Mouse (Mus musculus) CH12.LX (cell line): Measurements from ENCODE around the gene Trip12. TPM values are rescaled to one million over a fixed set of nuclear protein-coding genes. Genes with fewer than 3 reads are reported as not detected.

Experiments used
- DNase-seq: peaks from one replicate; pipeline ENCODE4 v3.0.0-alpha.2; 2013; ENCODE audit errors: extremely low read depth
- H3K27ac ChIP-seq: 2 replicates; pipeline ENCODE4 v1.5.1; 2012; ENCODE audit warnings: low read depth, mild to moderate bottlenecking, control low read depth, moderate library complexity; ENCODE audit not compliant: insufficient read depth
- H3K27me3 ChIP-seq: replicated peaks from 2 replicates; pipeline ENCODE3; 2012; ENCODE audit warnings: inconsistent platforms
- H3K36me3 ChIP-seq, 2 experiments: replicated peaks in 1 of 2; 2 replicates each; pipeline versions ENCODE3 to v1.6.1; 2012; ENCODE audit warnings: inconsistent platforms in 1 of 2, low read length in 1 of 2, mild to moderate bottlenecking in 1 of 2, mixed read lengths in 1 of 2, moderate library complexity in 1 of 2; ENCODE audit not compliant: control insufficient read depth in 1 of 2, insufficient read depth in 1 of 2
- H3K4me1 ChIP-seq, 2 experiments: 2 replicates each; pipeline ENCODE4 v1.6.1; 2012; ENCODE audit warnings: inconsistent platforms in 1 of 2, moderate library complexity in 1 of 2; ENCODE audit not compliant: insufficient read depth in 2 of 2, control insufficient read depth in 1 of 2
- H3K4me2 ChIP-seq: 2 replicates; pipeline ENCODE4 v1.6.1; 2012; ENCODE audit warnings: low read depth, mild to moderate bottlenecking, control low read depth; ENCODE audit not compliant: poor library complexity, insufficient read depth, severe bottlenecking
- H3K4me3 ChIP-seq, 3 experiments: fragments of 150-350 bp in 1 of 3; sonication (generic) in 1 of 3; replicated peaks in 1 of 3; 2 replicates each; pipeline versions ENCODE3 to v1.5.1; 2011 to 2012; ENCODE audit warnings: low read depth in 2 of 3, low read length in 2 of 3, mild to moderate bottlenecking in 2 of 3, moderate library complexity in 2 of 3, control low read depth in 1 of 3, improper control_type of control experiment in 1 of 3, inconsistent platforms in 1 of 3, mixed read lengths in 1 of 3; ENCODE audit not compliant: poor library complexity in 1 of 3
- H3K79me2 ChIP-seq: replicated peaks from 2 replicates; pipeline ENCODE4 v1.6.1; 2012; ENCODE audit warnings: mild to moderate bottlenecking, moderate library complexity; ENCODE audit not compliant: control insufficient read depth, poor library complexity, insufficient read depth, severe bottlenecking; ENCODE audit errors: extremely low read depth
- H3K9ac ChIP-seq: 2 replicates; pipeline ENCODE4 v1.6.1; 2012; ENCODE audit warnings: low read depth, mild to moderate bottlenecking, control low read depth, moderate library complexity; ENCODE audit not compliant: insufficient read depth
- H3K9me3 ChIP-seq: replicated peaks from 2 replicates; pipeline ENCODE3; 2012; ENCODE audit warnings: low read length, inconsistent platforms, mixed read lengths
- BHLHE40 ChIP-seq: IDR thresholded peaks from 2 replicates; pipeline ENCODE4 v1.6.1; 2011; ENCODE audit warnings: mild to moderate bottlenecking, low read depth, low read length, improper control_type of control experiment
- CHD1 ChIP-seq: IDR thresholded peaks from 2 replicates; pipeline ENCODE4 v1.6.1; 2012; ENCODE audit warnings: low read depth, low read length, improper control_type of control experiment, inconsistent platforms
- CHD2 ChIP-seq: IDR thresholded peaks from 2 replicates; pipeline ENCODE4 v1.6.1; 2011; ENCODE audit warnings: low read length, improper control_type of control experiment
- E2F4 ChIP-seq: IDR thresholded peaks from 2 replicates; pipeline ENCODE4 v1.6.1; 2011; ENCODE audit warnings: low read depth, low read length, improper control_type of control experiment; ENCODE audit not compliant: insufficient replicate concordance
- EP300 ChIP-seq: IDR thresholded peaks from 2 replicates; pipeline ENCODE4 v1.6.1; 2011; ENCODE audit warnings: low read length, improper control_type of control experiment
- GABPA ChIP-seq: IDR thresholded peaks from 2 replicates; pipeline ENCODE4 v1.6.1; 2012; ENCODE audit warnings: low read depth, low read length, improper control_type of control experiment, inconsistent platforms; ENCODE audit not compliant: insufficient replicate concordance
- HCFC1 ChIP-seq: IDR thresholded peaks from 2 replicates; pipeline ENCODE4 v1.6.1; 2012; ENCODE audit warnings: low read depth, mild to moderate bottlenecking, inconsistent platforms, low read length, improper control_type of control experiment
- IRF4 ChIP-seq: IDR thresholded peaks from 2 replicates; pipeline ENCODE4 v1.6.1; 2014; ENCODE audit warnings: low read depth, mild to moderate bottlenecking, inconsistent platforms, low read length, improper control_type of control experiment
- KAT2A ChIP-seq: IDR thresholded peaks from 2 replicates; pipeline ENCODE4 v1.6.1; 2012; ENCODE audit warnings: low read length, improper control_type of control experiment, inconsistent platforms; ENCODE audit not compliant: insufficient replicate concordance
- MAFK ChIP-seq: IDR thresholded peaks from 2 replicates; pipeline ENCODE4 v1.6.1; 2011; ENCODE audit warnings: low read length, improper control_type of control experiment; ENCODE audit not compliant: insufficient replicate concordance
- MAZ ChIP-seq: IDR thresholded peaks from 2 replicates; pipeline ENCODE4 v1.6.1; 2012; ENCODE audit warnings: low read depth, mild to moderate bottlenecking, inconsistent platforms, low read length, improper control_type of control experiment, moderate library complexity
- MEF2A ChIP-seq: IDR thresholded peaks from 2 replicates; pipeline ENCODE4 v1.6.1; 2014; ENCODE audit warnings: low read depth, mild to moderate bottlenecking, inconsistent platforms, low read length, improper control_type of control experiment, borderline replicate concordance
- MYC ChIP-seq: IDR thresholded peaks from 2 replicates; pipeline ENCODE4 v1.6.1; 2011; ENCODE audit warnings: low read depth, mild to moderate bottlenecking, improper control_type of control experiment, low read length
- NRF1 ChIP-seq: IDR thresholded peaks from 2 replicates; pipeline ENCODE4 v1.6.1; 2014; ENCODE audit warnings: low read depth, mild to moderate bottlenecking, inconsistent platforms, low read length, improper control_type of control experiment, moderate library complexity
- PAX5 ChIP-seq: IDR thresholded peaks from 2 replicates; pipeline ENCODE4 v1.6.1; 2012; ENCODE audit warnings: low read length, inconsistent platforms, mixed read lengths
- POLR2AphosphoS2 ChIP-seq: IDR thresholded peaks from 2 replicates; pipeline ENCODE4 v1.6.1; 2011; ENCODE audit warnings: low read depth, low read length, improper control_type of control experiment
- RAD21 ChIP-seq: IDR thresholded peaks from 2 replicates; pipeline ENCODE4 v1.6.1; 2011; ENCODE audit warnings: low read depth, mild to moderate bottlenecking, low read length, improper control_type of control experiment, moderate library complexity
- SIN3A ChIP-seq: IDR thresholded peaks from 2 replicates; pipeline ENCODE4 v1.6.1; 2012; ENCODE audit warnings: low read length, improper control_type of control experiment, inconsistent platforms
- TBP ChIP-seq: conservative IDR thresholded peaks from 2 replicates; pipeline ENCODE4 v1.6.1; 2011; ENCODE audit warnings: low read depth, low read length, improper control_type of control experiment
- TCF12 ChIP-seq: IDR thresholded peaks from 2 replicates; pipeline ENCODE4 v1.6.1; 2014; ENCODE audit warnings: low read depth, mild to moderate bottlenecking, inconsistent platforms, low read length, improper control_type of control experiment
- USF2 ChIP-seq: conservative IDR thresholded peaks from 2 replicates; pipeline ENCODE4 v1.6.1; 2011; ENCODE audit warnings: low read depth, low read length, improper control_type of control experiment
- ZKSCAN1 ChIP-seq: IDR thresholded peaks from 2 replicates; pipeline ENCODE4 v1.6.1; 2012; ENCODE audit warnings: low read depth, inconsistent platforms, low read length, improper control_type of control experiment, borderline replicate concordance
- ZMIZ1 ChIP-seq: IDR thresholded peaks from 2 replicates; pipeline ENCODE4 v1.6.1; 2012; ENCODE audit warnings: low read depth, mild to moderate bottlenecking, inconsistent platforms, low read length, improper control_type of control experiment
- ZNF384 ChIP-seq: IDR thresholded peaks from 2 replicates; pipeline ENCODE4 v1.6.1; 2012; ENCODE audit warnings: low read depth, low read length, improper control_type of control experiment, inconsistent platforms
- dilution Hi-C: fragments of 300-500 bp; cut with MboI; formaldehyde crosslinking; loops from 2 replicates; pipeline ENCODE4 v1.14.3; 2020; ENCODE audit warnings: low sequenced_read_pairs; ENCODE audit not compliant: extremely low pct_unique_long_range_greater_than_20kb, extremely low pct_ligation_motif_present
- in situ Hi-C: fragments of 300-500 bp; cut with MboI; formaldehyde crosslinking; loops from 3 replicates; pipeline ENCODE4 v1.14.3; 2019; ENCODE audit warnings: low sequenced_read_pairs, low pct_ligation_motif_present, low pct_unique_long_range_greater_than_20kb, mixed read lengths
- polyA plus RNA-seq: library from polyadenylated mRNA; unstranded; fragments of >175 nt; gene quantifications from 2 replicates; pipeline ENCODE4 v1.2.1, GENCODE M21; 2012; ENCODE audit warnings: low read depth; ENCODE audit not compliant: insufficient read length
- total RNA-seq, 2 experiments: library from RNA; depleted of rRNA; stranded (reverse); fragments of 300-350 nt in 1 of 2; fragments of >200 nt in 1 of 2; gene quantifications; 2 replicates each; pipeline ENCODE4 v1.2.3; 2012 to 2014

The Trip12 gene
- total and polyA plus RNA-seq, 3 experiments: 75.6 to 93.8 (median 90.2) TPM

DNA sequence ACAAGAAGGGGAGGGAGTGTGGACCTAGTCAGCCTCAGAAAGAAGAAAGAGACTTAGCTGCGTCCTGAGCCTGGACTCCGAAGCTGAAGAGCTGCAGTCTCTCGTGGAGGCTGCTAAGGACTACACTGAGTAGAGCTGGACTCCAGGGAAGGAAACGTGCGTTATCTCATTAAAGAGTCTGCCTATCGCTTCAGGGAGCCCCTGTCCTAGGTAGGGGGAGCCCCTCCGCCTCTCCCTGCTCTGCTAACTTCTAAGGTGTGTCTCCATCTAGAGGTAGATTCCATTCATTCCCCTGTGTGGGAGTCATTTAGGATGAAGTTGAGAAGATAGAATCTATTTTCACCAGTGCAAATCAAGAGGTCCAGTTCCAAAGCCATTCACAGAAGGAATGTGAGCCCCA lies 29.2 kb upstream of the Trip12 start (continued):
- TF ChIP-seq PAX5: no peak
- TF ChIP-seq E2F4: no peak
- TF ChIP-seq CHD1: no peak
- TF ChIP-seq POLR2AphosphoS2: no peak
- no peak for TF ChIP-seq KAT2A
- TF ChIP-seq ZNF384: no peak

- dilution Hi-C loops (no loop called here), in situ Hi-C loops (no loop called here)
- Histone ChIP-seq H3K9me3 (no peaks in the 10 kb centered on the region), H3K4me2 (no peak overlapping the region), H3K9ac (no peak overlapping the region), H3K36me3 (no peaks in the 10 kb centered on the region), H3K79me2 (no peaks in the 10 kb centered on the region), H3K27ac (no peak overlapping the region), H3K27me3 (no peaks in the 10 kb centered on the region), H3K4me1 (peaks cover 0 to 26% of the 10 kb centered on the region in 2 experiments; a peak in 2 of 4 replicates), H3K4me3 (peak overlapping the region in 2 of 3 experiments; percentile 54 to 57)
- TF ChIP-seq TCF12 (no peak), RAD21 (no peak), ZNF384 (no peak), ZKSCAN1 (no peak), MAFK (no peak), ZMIZ1 (no peak), MAZ (no peak), GABPA (no peak), USF2 (no peak), KAT2A (no peak), HCFC1 (no peak), MYC (no peak), IRF4 (no peak), TBP (no peak), BHLHE40 (no peak)
- peak; percentile 14 for DNase-seq
Measured at GRCm38 (mm10) chr1:84868841-84869240, 28.5 kb upstream of the Trip12 start.

DNA sequence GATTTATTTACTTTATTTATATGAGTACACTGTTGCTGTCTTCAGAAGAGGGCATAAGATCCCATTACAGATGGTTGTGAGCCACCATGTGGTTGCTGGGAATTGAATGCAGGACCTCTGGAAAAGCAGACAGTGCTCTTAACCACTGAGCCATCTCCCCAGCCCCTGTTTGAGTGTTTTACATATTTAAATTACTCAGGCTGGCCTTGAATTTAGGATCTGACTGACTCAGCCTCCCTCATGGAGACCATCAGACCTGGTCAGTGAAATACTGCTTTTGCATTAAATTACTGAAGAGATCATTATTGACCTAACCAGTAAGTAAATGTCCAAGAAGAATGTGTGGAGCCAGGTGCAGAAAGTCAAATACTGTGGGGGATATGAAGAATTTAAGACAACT lies 28.0 kb upstream of the Trip12 start:
- H3K27me3 ChIP-seq: no peaks in the 10 kb centered on the region
- H3K27ac ChIP-seq: no peak overlapping the region
- DNase-seq: no peak
- H3K9ac ChIP-seq: no peak overlapping the region
- peaks cover 0 to 26% of the 10 kb centered on the region in 2 experiments; a peak in 2 of 4 replicates for H3K4me1 ChIP-seq
- no peaks in the 10 kb centered on the region for H3K79me2 ChIP-seq
- dilution Hi-C loops: no loop called here
- TF ChIP-seq IRF4 (no peak), MAZ (no peak), SIN3A (no peak), CHD2 (no peak), NRF1 (no peak), MEF2A (no peak), EP300 (no peak)
- TF ChIP-seq, all 38 proteins: peak for 0
- Histone ChIP-seq H3K9me3 (no peaks in the 10 kb centered on the region), H3K4me2 (no peak overlapping the region), H3K4me3 (no peak overlapping the region), H3K36me3 (no peaks in the 10 kb centered on the region)
- in situ Hi-C loops: no loop called here
